Mouse (Mus musculus) mesoderm, embryonic 11.5 days (tissue): ENCODE data around the gene Immt.

ENCODE experiments used
- DNase-seq: peaks from one replicate; pipeline ENCODE4 v3.0.0-alpha.2; 2012; ENCODE audit warnings: low read depth, low spot score

Immt gene

GRCm38 (mm10) chr6:71830690-71831580 lies at the start of gene Immt:
Immt (plus strand) TSS chr6:71831331.
- peak; percentile 97 for DNase-seq

- DNase-seq = no peak
Observed at GRCm38 (mm10) chr6:71783165-71783564, 48.0 kb upstream of the Immt start.

- no peak for DNase-seq
Observed at GRCm38 (mm10) chr6:71788348-71788747, 42.8 kb upstream of the Immt start.

GRCm38 (mm10) chr6:71791771-71792170 lies 39.4 kb upstream of the Immt start:
- no peak for DNase-seq

GRCm38 (mm10) chr6:71799391-71799790 lies 31.7 kb upstream of the Immt start:
- DNase-seq = no peak

- DNase-seq = no peak
Observed at GRCm38 (mm10) chr6:71801011-71801713, 30.0 kb upstream of the Immt start.

- DNase-seq = no peak
Observed at GRCm38 (mm10) chr6:71801714-71802094, 29.4 kb upstream of the Immt start.

- no peak for DNase-seq
Observed at GRCm38 (mm10) chr6:71803609-71804008, 27.5 kb upstream of the Immt start.

- DNase-seq = peak; percentile 90
Observed at GRCm38 (mm10) chr6:71804061-71804829, 26.9 kb upstream of the Immt start.

- no peak for DNase-seq
Observed at GRCm38 (mm10) chr6:71806713-71807112, 24.4 kb upstream of the Immt start.

GRCm38 (mm10) chr6:71809890-71810289 lies 21.2 kb upstream of the Immt start:
- no peak for DNase-seq

- DNase-seq = no peak
Observed at GRCm38 (mm10) chr6:71812820-71813219, 18.3 kb upstream of the Immt start.

- no peak for DNase-seq
Observed at GRCm38 (mm10) chr6:71819764-71820292, 11.3 kb upstream of the Immt start.

GRCm38 (mm10) chr6:71823085-71823484 lies 8.0 kb upstream of the Immt start:
- DNase-seq = no peak

- DNase-seq = peak; percentile 91
Observed at GRCm38 (mm10) chr6:71823488-71823887, 7.6 kb upstream of the Immt start.

- no peak for DNase-seq
Observed at GRCm38 (mm10) chr6:71823961-71824360, 7.2 kb upstream of the Immt start.

- DNase-seq = no peak
Observed at GRCm38 (mm10) chr6:71826869-71827268, 4.3 kb upstream of the Immt start, which contains the start of gene Mrpl35. Mrpl35 (minus strand) TSS chr6:71826969.

GRCm38 (mm10) chr6:71829768-71830167 lies 1.4 kb upstream of the Immt start:
- no peak for DNase-seq

GRCm38 (mm10) chr6:71831581-71831960 lies 440 bp downstream of the Immt start:
- DNase-seq = peak; percentile 96

- no peak for DNase-seq
Observed at GRCm38 (mm10) chr6:71836811-71837210, 5.7 kb downstream of the Immt start.

GRCm38 (mm10) chr6:71839815-71840214 lies 8.7 kb downstream of the Immt start:
- no peak for DNase-seq
